Mouse (Mus musculus) activated CD4-positive, CD25-positive, alpha-beta regulatory T cell, adult 4 months (primary cell): ENCODE measurements around the gene Zfp184. TPM values are rescaled to one million over a fixed set of nuclear protein-coding genes. Genes with fewer than 3 reads are reported as not detected.
A peak's percentile ranks its signal among the peaks of the same experiment; 100 is the strongest.

Source experiments
- ATAC-seq: one replicate; pipeline ENCODE4 v1.8.0; 2017
- polyA plus RNA-seq, 2 experiments: library from polyadenylated mRNA; unstranded; fragments of 100-300 nt; shearing (Covaris generic); gene quantifications; one replicate each; pipeline ENCODE4 v1.2.1; 2017

Gene Zfp184
- polyA plus RNA-seq, 2 experiments from 2014 or later: not detected

DNA sequence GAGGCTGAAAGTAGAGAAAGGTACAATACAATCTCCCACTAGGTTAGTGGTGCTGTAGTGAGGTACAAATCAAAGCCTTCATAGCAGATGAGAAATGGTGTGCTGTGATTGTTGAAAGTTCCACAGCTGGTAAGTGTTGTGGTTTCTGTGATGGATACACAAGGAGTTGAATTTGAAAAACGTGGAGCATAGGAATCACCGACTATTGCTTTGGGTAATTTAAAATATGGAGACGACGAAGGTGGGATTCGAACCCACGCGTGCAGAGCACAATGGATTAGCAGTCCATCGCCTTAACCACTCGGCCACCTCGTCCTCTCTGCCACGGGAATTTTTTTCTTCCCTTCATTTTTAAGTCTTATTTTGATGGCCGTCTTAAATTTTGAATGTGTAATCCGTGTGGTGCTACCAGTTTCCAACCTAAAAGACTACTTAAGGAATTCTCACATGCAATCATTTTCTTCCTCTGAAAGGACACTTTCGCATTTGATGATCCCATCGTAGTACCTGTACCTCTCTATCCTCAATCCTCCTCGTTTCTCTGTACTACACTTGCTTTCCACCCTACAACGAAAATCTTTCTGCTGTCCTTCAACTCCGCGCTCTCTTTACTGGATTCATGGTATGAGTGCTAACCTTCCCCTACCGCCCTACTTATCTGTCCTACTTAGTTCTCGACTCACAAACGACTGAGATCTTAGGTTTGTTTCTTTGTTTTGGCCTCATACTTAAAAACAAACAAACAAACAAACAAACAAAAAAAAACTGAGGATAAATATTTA is 49.3 kb downstream of the Zfp184 start:
- ATAC-seq: no peak

DNA sequence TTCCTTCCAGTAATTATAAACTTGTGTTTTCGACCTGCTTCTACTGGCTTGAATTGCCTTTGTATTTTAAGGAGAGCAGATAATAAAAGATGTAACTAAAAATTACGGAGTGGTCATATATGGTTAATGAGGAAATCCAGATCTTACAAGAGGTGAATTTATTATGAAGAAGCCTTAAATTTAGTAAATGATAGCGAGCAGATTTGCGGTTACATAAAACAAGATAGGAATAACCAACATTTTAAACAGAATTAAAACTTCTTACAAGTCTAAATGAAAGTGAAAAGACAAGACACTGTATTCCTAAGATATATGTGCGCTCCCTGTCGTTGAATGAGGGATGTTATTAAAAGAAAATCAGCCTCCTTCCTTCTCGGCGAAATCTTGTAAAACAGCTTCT is 50.0 kb downstream of the Zfp184 start:
- no peak for ATAC-seq

DNA sequence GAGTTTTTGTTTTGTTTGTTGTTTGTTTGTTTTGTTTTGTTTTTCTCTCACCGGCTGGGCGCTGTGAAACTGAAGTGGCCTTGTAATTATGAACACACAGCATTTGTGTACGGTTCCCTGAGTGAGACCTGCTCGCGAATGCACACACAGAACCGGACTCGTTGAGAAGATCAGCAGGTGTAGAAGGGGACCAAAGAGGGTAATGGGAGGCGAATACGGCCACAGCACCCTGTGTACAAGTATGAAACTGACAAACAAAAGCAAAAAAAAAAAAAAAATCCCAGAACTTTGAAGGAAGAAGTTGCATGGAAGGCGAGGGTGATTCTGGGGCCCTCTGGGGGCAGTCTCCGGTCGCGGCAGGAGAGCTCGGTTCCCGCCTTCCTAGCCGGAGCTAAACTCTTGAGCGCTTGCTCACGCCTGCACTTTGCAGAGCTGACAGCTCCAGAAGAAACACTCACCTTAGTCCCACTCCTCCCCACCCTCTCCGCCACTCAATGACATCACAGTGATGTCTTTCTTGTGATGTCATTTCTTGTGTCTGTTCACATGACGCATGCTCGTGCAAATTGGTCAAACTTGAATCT is 50.5 kb downstream of the Zfp184 start:
- ATAC-seq: peak; percentile 10

DNA sequence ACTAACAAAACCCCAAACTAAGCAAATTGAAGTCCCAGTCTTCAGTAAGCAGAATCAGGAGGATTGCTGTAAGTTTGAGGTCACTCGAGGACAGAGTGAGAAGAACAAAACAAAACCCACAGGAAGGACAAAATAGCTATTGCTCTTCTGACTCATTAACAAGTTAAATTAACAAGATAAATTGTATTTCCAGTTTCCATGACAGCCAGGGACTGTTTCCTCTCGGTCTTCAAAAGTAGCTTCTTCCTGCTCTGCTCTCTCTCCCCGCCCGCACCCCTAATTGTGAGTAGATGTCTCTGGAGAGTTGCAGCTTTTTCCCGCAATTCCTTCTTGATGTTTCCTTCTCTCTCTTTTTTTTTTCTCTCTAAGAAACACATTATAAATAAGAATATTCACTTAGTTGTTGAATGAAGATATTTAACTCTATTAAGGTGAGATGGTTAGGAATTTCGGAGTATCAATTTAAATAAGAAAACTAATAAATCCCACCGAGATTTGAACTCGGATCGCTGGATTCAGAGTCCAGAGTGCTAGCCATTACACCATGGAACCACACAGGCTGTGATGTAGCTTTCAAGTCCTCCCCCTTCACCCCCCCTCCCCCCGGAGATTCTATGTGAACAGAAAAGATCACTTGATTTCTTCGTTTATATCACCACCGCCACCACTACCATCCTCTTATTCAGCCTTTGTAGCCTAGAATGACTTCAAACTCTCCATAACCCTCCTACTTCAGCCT is 51.4 kb downstream of the Zfp184 start:
- peak; percentile 54 for ATAC-seq

DNA sequence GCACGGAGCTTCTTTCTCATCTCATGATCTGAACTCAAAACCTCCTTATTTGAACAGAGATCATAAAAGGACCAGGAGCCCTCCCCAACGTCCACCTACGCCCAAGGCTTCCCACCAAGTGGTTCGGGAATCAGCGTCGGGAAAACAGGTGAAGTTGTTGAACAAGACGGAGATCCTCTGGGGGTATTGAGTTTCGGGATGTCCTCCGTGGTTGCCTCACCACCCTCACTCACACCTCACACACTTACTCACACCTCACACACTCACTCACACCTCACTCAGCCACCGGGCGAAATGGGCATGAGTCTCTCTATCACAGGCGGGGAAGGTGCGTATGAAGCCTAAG is 51.9 kb downstream of the Zfp184 start:
- no peak for ATAC-seq

DNA sequence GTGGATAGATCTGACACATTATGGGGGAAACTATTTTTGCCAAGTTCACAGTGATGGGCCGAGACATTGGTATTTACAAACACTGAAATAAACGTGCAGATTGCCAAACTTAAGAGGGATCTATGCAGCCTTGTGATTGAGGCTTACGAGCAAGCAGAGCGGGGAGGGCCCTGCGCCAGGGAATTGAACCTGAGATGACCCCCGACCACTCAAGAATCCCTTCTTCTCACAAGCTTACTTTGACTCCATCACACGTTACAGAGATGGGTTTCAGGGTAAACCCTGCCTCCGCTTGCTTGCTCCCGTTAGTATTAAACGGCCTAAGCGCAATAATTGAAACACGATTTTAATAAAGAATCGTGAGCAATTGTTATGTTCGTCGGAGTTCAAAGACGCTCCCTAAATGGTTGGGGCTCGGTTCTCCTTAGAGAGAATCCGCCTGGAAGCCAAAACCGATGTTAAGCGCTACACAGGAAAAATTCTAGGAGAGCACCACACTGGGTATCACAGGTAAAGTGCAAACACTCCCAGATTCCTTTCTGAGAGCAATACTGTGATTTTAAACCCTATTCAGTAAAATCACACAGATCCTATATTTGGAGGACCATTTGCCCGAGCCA is 52.4 kb downstream of the Zfp184 start:
- no peak for ATAC-seq

DNA sequence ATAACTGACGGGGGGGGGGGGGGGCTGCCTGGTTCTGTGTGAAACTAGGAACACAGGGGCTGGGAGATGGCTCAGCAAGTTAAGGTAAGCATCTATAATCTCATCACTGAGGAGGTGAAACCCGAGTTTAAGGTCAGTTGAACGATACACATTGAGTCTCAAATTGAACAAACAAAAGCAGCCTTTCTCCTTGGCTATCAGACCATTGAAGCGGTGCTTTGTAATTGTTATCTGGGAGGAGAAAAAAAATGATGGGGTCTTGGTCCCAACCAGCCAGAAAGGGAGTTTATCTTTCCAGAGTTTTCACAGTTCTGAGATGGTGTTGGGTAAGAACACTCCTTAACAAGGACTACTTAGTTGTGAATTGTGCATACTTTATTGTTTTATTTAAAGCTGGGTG is 52.9 kb downstream of the Zfp184 start:
- ATAC-seq: no peak

DNA sequence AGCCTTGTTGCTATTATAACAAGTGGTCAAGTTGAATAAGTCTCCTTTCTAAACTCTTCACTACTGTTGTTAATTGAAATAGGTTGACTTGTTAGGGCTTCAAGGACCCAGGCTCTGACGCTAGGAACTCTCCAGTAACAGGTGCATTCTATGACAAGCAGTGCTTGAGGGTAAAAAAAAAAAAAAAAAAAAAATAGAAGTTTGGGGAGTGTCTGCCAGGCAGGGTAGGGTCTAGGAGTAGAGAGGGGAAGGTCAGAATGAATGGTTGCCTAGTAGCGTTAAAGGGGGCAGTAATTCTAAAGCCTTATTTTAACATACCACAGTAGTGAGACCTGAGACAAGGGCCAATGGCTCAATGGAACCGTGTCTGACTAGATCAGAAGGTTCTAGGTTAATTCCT is 53.5 kb downstream of the Zfp184 start:
- no peak for ATAC-seq

DNA sequence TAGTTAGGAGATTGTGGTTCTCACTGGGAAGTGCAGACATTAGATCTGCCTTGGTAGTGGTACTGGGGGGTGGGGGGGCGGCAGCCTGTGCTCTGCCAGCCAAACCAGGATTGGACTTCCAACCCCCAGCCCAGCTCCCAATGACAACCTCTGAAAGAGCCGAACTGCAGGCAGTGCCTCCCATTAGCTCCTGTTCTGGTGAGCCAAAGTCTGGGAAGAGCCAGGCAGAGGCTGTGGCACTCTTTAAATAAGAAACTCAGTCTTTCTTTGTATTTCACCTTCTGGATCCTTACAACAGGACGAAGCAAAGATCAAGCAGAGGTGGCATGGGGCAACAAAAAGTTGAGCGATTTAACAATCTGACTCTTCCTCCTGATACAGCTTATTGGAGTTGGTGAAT is 54.3 kb downstream of the Zfp184 start:
- ATAC-seq: no peak

DNA sequence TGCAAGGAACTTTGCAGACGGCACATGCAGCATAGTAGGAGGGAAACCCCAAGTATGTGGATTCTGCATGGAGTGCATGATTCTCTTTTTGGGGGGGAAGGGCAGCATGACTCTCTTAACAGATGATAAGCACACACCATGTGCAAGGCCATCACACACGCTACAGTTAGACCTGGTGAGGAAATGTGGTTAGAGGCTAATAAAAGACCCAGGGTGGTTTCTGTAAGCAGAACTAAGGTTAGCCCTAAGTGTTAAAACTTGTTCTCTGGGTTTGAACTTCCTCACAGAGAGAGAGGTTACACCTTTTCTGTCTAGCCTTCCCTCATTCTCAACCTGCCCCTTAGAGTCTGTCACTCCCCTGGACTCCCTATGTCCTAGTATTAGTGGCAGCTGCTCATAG is 56.5 kb downstream of the Zfp184 start:
- ATAC-seq: no peak

DNA sequence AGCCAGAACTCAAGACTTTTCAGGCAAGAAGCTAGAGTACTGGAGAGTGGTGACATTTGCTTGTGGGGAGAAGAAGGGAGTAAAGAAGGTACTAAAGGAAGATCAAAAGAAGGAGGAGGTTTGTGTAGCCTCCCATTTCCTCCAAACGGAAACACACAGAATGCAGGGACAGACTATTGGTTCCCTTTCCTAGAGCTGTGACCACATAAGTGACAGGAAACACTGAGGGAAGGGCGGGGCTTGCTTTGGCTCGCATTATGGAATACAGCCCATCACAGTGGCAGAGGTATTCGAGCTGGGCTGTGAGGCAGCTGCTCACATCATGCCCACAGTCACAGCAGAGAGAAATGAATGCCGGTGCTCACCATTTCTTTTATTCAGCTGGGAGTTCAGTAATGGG is 56.9 kb downstream of the Zfp184 start:
- peak; percentile 14 for ATAC-seq

DNA sequence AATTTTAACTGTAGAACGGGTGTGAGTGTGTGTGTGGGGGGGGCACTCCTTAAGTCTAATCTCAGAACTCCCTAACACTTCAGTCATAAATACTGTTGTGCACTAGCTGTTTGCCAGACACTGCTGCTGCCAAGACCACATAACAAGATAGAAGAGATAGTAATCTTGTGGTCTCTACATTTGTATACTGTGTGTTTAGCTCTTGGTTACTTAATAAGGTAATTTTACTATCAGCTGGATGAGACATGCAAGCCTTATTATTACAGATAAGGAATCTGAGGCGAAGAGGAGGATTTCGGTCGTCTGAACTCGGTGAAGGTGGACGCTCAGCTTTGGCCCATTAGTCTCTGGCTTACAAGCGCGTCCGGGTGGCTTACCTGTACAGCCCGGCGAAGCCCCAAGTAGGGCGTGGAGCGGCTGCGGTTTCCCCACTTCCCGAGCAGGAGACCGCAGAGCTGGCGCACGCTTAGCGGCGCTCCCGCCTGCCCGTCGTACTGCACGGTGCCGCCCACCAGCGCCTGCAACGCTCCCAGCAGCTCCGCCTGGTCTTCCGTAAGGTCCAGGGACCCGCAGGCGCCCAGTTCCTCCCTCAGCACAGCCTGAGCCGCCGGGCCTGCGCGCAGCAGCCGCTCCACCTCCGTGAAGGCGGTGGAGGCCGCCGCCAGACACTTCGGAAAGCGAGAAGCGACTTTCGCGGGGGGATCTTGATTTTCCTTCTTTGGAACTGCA is 60.9 kb downstream of the Zfp184 start:
- ATAC-seq: peak; percentile 66

DNA sequence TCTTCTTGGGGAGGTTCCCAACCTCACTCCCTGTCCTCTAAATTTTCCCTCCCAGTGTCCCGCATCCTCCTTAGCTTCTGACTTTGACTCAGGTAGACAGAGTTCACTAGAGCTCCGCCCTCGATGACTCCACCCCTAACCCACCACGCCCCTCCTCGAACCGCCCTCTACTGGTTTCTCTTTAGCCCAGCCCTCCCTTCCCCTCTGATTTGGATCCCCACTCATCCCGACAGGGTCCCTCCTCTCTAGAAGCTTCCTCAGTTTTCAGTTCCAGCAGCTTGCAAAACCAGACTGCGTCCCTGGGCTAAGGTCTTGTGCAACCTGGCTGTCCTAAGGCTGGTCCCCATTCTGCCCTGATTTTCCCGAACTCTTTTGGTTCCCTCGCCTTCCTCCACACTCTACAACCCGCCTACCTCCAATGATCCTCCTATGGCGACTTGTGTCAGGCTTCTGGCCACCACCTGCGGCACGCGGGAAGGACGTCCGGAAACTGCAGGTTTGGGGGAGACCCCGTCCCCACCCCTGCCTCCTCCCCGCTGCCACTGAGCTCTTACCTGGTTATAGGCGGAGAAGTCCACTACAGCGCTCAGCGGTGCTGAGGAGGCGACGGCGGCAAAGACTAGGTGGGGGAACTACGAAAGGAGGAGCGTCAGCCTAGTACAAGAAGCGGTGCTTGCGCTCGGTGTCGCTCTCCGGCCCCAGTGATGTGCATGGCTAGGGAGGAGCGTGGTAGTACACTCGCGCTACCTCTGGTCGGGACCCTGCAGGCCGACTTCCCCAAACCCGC is 61.6 kb downstream of the Zfp184 start:
- ATAC-seq: peak; percentile 74

DNA sequence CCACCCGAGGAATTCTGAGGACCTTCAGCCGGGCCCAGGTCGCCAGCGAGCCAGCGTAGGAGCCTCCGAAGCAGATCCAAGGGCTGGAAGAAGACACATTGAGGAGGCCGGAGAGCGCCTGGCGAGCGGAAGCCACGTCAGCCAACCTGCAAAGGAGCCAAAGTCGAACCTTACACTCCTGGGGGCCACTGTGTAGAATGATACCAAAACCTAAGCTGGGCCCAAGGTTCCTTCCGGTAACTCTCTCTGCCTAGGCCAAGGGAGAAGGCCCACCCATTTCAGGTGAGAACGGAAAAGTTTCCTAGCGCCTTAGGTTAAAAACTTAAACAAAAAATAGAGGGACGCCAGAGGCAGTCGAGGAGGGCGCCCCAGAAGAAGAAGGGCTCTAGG is 62.2 kb downstream of the Zfp184 start:
- ATAC-seq: no peak

DNA sequence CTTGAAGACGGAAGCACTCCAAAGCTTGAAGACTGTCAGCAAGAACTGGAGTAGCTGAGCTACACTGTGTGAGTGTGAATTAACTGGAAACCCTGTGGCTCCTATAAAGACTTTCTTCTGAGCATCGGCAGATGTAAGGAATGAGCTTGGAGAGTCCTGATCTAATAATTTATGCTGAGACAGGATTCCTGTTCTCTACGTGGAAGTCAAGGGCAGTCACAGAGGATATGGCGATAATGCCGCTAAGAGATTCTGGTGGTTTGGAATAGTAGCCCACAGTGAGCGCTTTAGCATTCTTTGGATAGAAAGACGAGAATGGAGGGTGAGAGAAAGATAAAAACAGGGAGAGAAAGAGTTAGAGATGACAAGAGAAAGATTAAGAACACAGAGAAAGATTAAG is 63.0 kb downstream of the Zfp184 start:
- no peak for ATAC-seq

DNA sequence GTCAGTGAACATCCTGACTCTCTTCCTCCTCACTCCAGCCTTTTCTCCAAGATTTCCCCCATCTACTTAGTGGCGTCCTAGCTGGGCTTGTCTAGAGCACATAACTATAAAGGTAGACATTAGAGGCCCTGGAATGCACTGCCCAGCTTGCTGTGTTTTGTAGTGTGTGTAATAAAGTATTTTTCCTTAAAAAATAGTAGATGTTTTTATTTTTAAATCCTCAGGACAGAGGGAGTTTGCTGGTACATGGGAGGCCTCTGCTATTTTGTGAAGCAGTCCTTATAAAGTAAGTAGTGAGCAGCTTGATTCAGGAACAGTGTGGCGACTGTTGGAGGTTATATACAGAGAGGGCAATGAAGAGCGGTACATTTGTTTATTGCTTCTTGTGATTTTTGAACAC is 63.8 kb downstream of the Zfp184 start:
- ATAC-seq: no peak

DNA sequence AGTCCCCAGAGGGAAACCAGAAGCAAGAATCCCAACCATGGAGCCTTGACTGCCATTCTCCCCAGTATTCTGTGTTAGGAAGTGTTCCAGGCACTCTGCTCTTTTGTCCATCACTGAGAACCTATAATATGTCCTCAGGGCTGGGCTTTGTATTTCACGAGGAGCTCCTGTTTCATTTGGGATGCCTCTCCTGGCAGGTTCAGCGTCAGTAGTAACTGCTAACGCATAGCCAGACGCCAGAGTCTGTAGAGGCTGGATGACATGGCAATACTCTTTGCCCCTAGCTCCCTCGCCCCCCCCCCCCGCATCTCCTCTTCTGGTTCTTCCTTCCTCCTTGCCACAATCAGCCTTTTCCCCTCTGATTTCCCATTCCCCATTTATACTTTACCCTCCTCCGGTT is 64.7 kb downstream of the Zfp184 start, which contains the start of gene Prss16:
TSS of gene Prss16 (minus strand) at position 101 of the 400 bp plus-strand sequence.
- ATAC-seq: no peak
